Mouse (Mus musculus) kidney, adult 2 months (tissue): ENCODE measurements around the gene Rhbdd2.

Source experiments
- CTCF ChIP-seq: fragments of 200-500 bp; conservative IDR thresholded peaks from 2 replicates; pipeline ENCODE4 v1.5.1; 2011; ENCODE audit warnings: low read depth, mild to moderate bottlenecking, control low read depth, low read length, moderate library complexity, mixed read lengths; ENCODE audit not compliant: insufficient read depth, insufficient read length
- POLR2A ChIP-seq: fragments of 200-500 bp; IDR thresholded peaks from one replicate; pipeline ENCODE4 v1.6.1; 2011; ENCODE audit warnings: low read depth, low read length, control low read depth

DNA sequence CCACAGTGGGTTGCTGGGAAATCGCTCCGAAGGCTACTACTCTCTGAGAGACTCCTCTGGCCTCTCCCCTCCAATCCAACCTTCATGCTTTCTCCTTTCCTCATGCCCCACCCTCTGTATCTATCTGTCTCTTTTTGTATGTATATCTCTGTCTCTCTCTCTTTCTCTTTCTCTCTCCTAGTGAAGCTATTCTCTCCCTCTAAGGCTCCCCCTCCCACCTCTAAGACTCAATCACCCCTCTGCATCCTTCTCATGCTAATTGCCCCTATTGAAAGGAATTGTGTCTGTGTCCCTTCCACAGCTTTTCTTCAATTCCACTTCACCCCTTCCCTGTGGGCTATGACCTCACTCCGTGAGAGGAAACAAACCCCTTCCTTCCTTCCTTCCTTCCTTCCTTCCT, 3.0 kb upstream of the Rhbdd2 start:
- TF ChIP-seq CTCF (no peak), POLR2A (no peak)
